Mouse (Mus musculus) heart, postnatal 0 days (tissue): ENCODE results near the gene Sorcs2. TPM values are rescaled to one million over a fixed set of nuclear protein-coding genes. Genes with fewer than 3 reads are reported as not detected.

Source experiments
- ATAC-seq: fragments of 200-750 bp; cut with Nextera tagmentation; 2 replicates; pipeline ENCODE4 v1.8.0; 2017; ENCODE audit warnings: low read depth, moderate number of reproducible peaks, moderate library complexity; ENCODE audit not compliant: insufficient read depth
- DNase-seq: peaks from one replicate; pipeline ENCODE4 v3.0.0-alpha.2; 2016; ENCODE audit warnings: low spot score
- H3K27ac ChIP-seq: fragments of 300-500 bp; sonication (generic); 2 replicates; pipeline ENCODE4 v1.5.1; 2014; ENCODE audit warnings: low read depth, mild to moderate bottlenecking
- H3K27me3 ChIP-seq: fragments of 300-500 bp; sonication (generic); 2 replicates; pipeline ENCODE4 v1.6.1; 2014; ENCODE audit warnings: low read length, mixed read lengths; ENCODE audit not compliant: control insufficient read depth, insufficient read depth
- H3K36me3 ChIP-seq: fragments of 300-500 bp; sonication (generic); replicated peaks from 2 replicates; pipeline ENCODE4 v1.6.1; 2014; ENCODE audit warnings: low read length, mixed read lengths; ENCODE audit not compliant: control insufficient read depth, insufficient read depth
- H3K4me1 ChIP-seq: fragments of 300-500 bp; sonication (generic); 2 replicates; pipeline ENCODE4 v1.6.1; 2014; ENCODE audit warnings: antibody characterized with exemption; ENCODE audit not compliant: control insufficient read depth, insufficient read depth
- H3K4me2 ChIP-seq: fragments of 300-500 bp; sonication (generic); 2 replicates; pipeline ENCODE4 v1.6.1; 2014; ENCODE audit warnings: low read depth, mild to moderate bottlenecking, low read length, moderate library complexity
- H3K4me3 ChIP-seq: fragments of 300-500 bp; sonication (generic); 2 replicates; pipeline ENCODE4 v1.5.1; 2014; ENCODE audit warnings: low read depth, low read length
- H3K9ac ChIP-seq: fragments of 300-500 bp; sonication (generic); replicated peaks from 2 replicates; pipeline ENCODE4 v1.6.1; 2014; ENCODE audit warnings: low read depth, low read length, mixed read lengths
- H3K9me3 ChIP-seq: fragments of 300-500 bp; sonication (generic); replicated peaks from 2 replicates; pipeline ENCODE4 v1.6.1; 2016; ENCODE audit warnings: low read length; ENCODE audit not compliant: control insufficient read depth
- CTCF ChIP-seq: IDR thresholded peaks from 2 replicates; pipeline ENCODE4 v1.5.1; 2016; ENCODE audit warnings: antibody characterized with exemption, control low read depth, low read depth
- EP300 ChIP-seq: IDR thresholded peaks from 2 replicates; pipeline ENCODE4 v1.6.1; 2016; ENCODE audit warnings: antibody characterized with exemption, low read depth
- WGBS: fragments of 180-500 bp; shearing (Covaris S2); extraction: QIAGEN DNeasy Blood & Tissue Kit; methylation state at CpG from one replicate; pipeline ENCODE4 v1.1.7; 2014; 5-methylcytosine and 5-hydroxymethylcytosine counted together
- polyA plus RNA-seq: library from polyadenylated mRNA; unstranded; fragments of >200 nt; fragmentation: Nextera tagmentation; extraction: Ambion mirVana; gene quantifications from 2 replicates; pipeline ENCODE4 v1.2.1, GENCODE M21; 2015
- total RNA-seq: library from RNA; depleted of rRNA; stranded (reverse); fragments of >200 nt; gene quantifications from 2 replicates; pipeline ENCODE4 v1.2.3, GENCODE M21; 2014; ENCODE audit warnings: low replicate concordance

Sorcs2 gene
- total and polyA plus RNA-seq, 2 experiments from 2014 or later: 3.7 to 32.6 TPM

GRCm38 (mm10) chr5:36355683-36356082, 42.3 kb downstream of the Sorcs2 start:
- no peak overlapping the region for H3K9ac ChIP-seq
- DNase-seq: no peak
- no peak for TF ChIP-seq EP300
- TF ChIP-seq CTCF: no peak
- no peak overlapping the region for H3K27ac ChIP-seq
- 49% methylated on average over 3 of the region's 3 CpGs for WGBS
- H3K4me3 ChIP-seq: no peak overlapping the region
- H3K36me3 ChIP-seq: no peaks in the 10 kb centered on the region
- ATAC-seq: no peak
- H3K4me2 ChIP-seq: no peak overlapping the region
- H3K4me1 ChIP-seq: peaks cover 50% of the 10 kb centered on the region
- H3K27me3 ChIP-seq: no peaks in the 10 kb centered on the region
- H3K9me3 ChIP-seq: no peaks in the 10 kb centered on the region

- TF ChIP-seq EP300 (no peak), CTCF (no peak)
- ATAC-seq: peak; percentile 26; the same call in 1 of the 2 replicates
- peaks cover 32% of the 10 kb centered on the region for H3K4me1 ChIP-seq
- peak; percentile 54 for DNase-seq
- H3K36me3 ChIP-seq: no peaks in the 10 kb centered on the region
- no peak overlapping the region for H3K4me3 ChIP-seq
- 56% methylated on average over 6 of the region's 6 CpGs for WGBS
- H3K4me2 ChIP-seq: no peak overlapping the region
- no peaks in the 10 kb centered on the region for H3K9me3 ChIP-seq
- no peak overlapping the region for H3K9ac ChIP-seq
- no peaks in the 10 kb centered on the region for H3K27me3 ChIP-seq
- H3K27ac ChIP-seq: no peak overlapping the region
Observed at GRCm38 (mm10) chr5:36353679-36354078, 44.3 kb downstream of the Sorcs2 start.

GRCm38 (mm10) chr5:36353194-36353593, 44.7 kb downstream of the Sorcs2 start:
- Histone ChIP-seq H3K4me2 (no peak overlapping the region), H3K36me3 (no peaks in the 10 kb centered on the region), H3K27ac (no peak overlapping the region), H3K4me1 (peaks cover 27% of the 10 kb centered on the region), H3K9ac (no peak overlapping the region), H3K27me3 (no peaks in the 10 kb centered on the region), H3K4me3 (no peak overlapping the region), H3K9me3 (no peaks in the 10 kb centered on the region)
- ATAC-seq: no peak
- 96% methylated on average over 2 of the region's 2 CpGs for WGBS
- TF ChIP-seq CTCF: no peak
- TF ChIP-seq EP300: no peak
- no peak for DNase-seq

GRCm38 (mm10) chr5:36346698-36347097, 51.2 kb downstream of the Sorcs2 start:
- ATAC-seq (no peak), DNase-seq (no peak)
- no peak overlapping the region for H3K27ac ChIP-seq

GRCm38 (mm10) chr5:36339283-36339682, 58.7 kb downstream of the Sorcs2 start:
- Histone ChIP-seq H3K4me2 (no peak overlapping the region), H3K36me3 (no peaks in the 10 kb centered on the region), H3K27me3 (no peaks in the 10 kb centered on the region), H3K4me1 (no peaks in the 10 kb centered on the region), H3K27ac (no peak overlapping the region), H3K9ac (no peak overlapping the region), H3K9me3 (no peaks in the 10 kb centered on the region), H3K4me3 (no peak overlapping the region)
- TF ChIP-seq EP300 (no peak), CTCF (no peak)
- ATAC-seq: no peak
- 71% methylated on average over 3 of the region's 3 CpGs for WGBS
- DNase-seq: no peak

More at GRCm38 (mm10) chr5:36346698-36347097, 51.2 kb downstream of the Sorcs2 start:
- TF ChIP-seq CTCF: no peak
- no peak for TF ChIP-seq EP300
- Histone ChIP-seq H3K4me2 (no peak overlapping the region), H3K9ac (no peak overlapping the region), H3K4me1 (no peaks in the 10 kb centered on the region), H3K36me3 (no peaks in the 10 kb centered on the region), H3K27me3 (no peaks in the 10 kb centered on the region), H3K9me3 (no peaks in the 10 kb centered on the region), H3K4me3 (no peak overlapping the region)
- 60% methylated on average over 4 of the region's 4 CpGs for WGBS

- ATAC-seq (no peak), DNase-seq (no peak)
- H3K4me2 ChIP-seq: no peak overlapping the region
- H3K4me3 ChIP-seq: no peak overlapping the region
- H3K36me3 ChIP-seq: no peaks in the 10 kb centered on the region
- H3K27ac ChIP-seq: no peak overlapping the region
- TF ChIP-seq EP300 (no peak), CTCF (no peak)
- WGBS: 81% methylated on average over 7 of the region's 7 CpGs
- no peaks in the 10 kb centered on the region for H3K27me3 ChIP-seq
- no peaks in the 10 kb centered on the region for H3K4me1 ChIP-seq
- H3K9ac ChIP-seq: no peak overlapping the region
- no peaks in the 10 kb centered on the region for H3K9me3 ChIP-seq
Observed at GRCm38 (mm10) chr5:36336252-36336651, 61.7 kb downstream of the Sorcs2 start.
